Mouse (Mus musculus): ENCODE results near the gene Abhd17a.
A peak's percentile ranks its signal among the peaks of the same experiment; 100 is the strongest.

Gene Abhd17a

DNA sequence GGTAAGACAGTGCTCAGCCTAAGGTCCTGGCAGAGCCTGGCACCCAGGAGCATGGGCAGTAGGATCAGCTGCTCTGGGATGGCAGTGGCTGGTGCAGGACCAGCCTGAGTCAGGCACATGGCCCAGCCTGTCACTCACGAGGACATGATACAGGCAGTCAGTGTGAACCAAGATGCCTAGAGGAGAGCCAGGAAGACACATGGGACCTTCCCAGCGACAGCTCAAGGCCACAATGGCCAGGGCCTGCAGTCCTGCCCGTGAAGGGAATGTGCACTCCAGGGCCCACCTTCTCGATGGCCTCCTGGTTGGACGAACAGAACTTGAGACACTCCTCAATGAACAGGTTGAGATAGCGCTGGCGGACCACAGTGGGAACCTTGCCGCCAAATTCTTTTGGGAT is 44.6 kb downstream of the Abhd17a start:
- DNase-seq: no peak

DNA sequence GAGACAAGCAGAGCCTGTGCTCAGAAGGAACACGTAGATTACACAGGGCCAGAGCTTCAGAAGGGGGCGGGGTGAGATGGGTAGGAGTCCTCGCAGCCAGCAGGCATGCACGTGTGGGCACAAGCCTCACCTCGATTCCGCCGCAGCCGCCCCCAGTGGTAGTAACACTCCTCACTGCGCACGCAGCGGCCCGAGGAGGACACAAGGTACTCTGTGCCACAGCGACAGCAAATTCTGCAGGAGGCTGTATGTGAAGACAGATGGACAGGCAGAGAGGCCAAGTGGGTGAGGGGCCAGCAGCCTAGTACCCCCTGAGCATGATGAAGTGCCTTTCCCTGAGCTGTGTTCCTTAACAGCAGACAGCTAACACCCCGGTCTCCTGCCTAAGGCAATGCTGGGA is 46.3 kb downstream of the Abhd17a start:
- DNase-seq: no peak

DNA sequence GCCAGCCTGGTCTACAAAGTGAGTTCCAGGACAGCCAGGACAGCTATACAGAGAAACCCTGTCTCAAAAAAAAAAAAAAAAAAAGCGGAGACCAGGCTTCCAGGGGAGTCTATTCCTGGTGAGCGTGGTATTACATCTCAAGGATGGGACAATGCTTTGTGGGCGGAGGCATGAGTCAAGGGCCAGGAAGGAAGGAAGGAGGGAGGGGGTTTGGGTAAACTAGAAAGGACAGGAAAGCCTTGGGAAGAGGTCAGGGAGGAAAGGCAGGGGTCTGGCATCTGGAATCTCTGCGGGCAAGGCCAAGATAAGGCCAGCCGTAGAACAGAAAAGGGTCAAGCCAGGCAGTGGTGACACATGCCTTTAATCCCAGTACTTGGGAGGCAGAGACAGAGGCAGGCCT is 50.6 kb downstream of the Abhd17a start:
- no peak for DNase-seq

DNA sequence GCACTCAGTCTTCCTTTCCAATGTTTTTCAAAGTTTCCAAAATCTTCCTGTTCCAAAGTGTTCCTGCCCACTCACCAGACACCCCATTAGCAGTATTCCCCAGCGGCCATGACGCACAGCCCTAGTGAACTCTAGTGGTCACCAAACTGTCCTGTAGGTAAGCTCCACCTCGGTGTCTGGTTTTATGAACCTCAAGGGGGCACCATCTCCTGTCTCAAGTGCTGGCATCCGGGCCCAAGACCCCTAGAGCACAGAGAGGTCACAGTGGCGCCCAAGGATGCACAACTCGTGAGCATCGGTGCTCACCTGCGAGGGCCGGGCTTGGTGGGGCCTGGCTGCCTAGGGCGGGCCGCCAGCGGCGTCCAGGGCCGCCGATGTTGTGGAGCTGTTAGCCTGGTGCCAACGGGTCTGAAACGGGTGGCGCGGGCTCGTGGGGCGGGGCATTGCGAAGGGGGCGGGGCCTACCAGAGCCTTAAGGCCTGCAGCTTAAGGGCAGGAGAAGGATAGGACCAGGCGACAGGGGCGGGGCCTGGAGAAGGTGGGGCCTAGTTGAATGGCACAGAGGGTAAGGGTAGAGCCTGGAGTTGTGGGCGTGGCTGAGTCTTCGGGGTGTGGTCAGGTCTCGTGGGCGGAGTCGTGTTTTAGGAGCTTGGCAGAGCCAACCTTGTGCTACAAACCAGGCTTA is 51.3 kb downstream of the Abhd17a start, which contains the start of gene Atp8b3:
Atp8b3 (minus strand) TSS at position 415 of the 685 bp plus-strand sequence.
- peak; percentile 89 for DNase-seq

DNA sequence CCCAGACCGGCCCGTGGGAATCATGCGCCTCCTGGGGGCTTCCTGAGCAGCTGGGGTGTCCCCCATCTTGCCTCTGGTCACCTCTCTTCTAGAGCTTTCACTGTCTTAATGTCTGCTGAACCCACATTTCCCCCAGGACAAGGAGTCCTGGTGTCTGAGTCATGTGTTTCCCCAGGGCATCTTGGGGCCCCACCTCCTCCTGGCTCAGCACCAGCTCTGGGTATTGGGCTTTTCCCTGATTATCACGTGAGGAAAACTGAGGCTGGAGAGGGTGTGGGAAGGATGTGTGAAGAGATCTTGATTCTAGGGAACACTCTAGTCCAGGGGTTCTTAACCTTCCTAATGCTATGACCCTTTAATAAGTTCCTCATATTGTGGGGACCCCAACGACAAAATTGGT is 52.0 kb downstream of the Abhd17a start:
- no peak for DNase-seq

DNA sequence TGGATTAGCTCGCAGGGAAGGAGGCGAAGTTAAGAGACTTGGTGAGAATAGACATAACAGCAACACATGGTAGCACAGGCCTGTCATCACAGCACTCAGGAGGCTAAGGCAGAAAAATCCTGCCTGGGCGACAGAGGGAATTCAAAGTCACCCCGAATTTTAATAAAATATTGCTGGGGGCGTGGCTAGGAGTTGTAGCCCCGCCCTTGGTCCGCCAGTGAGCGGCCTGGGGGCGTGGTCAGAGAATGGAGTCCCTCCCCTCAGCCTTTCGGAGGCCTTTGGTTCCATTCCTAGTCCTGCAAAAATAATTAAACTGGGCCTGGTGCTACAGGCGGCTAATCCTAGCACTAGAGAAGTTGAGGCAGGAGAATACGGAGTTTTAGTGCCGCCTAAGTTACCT is 54.4 kb downstream of the Abhd17a start:
- DNase-seq: no peak

DNA sequence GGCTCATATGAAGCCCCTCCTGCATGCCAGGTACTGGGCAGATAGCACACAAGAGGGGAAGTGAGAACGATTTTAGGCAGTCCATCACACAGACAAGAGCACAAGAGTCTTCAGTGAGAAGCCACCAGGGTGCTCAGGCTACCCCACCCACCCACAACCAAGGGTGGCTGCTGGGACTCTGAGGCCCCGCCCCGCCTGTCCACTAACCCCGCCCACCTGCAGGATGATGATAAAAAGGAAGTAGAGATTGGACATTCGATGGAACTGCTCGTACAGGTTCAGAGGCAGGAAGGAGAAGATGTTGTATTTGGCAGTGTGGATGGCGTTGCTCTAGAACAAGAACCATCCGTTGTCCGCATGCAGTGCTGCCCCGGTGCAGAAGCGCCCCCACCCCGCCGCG is 55.1 kb downstream of the Abhd17a start:
- DNase-seq: no peak

DNA sequence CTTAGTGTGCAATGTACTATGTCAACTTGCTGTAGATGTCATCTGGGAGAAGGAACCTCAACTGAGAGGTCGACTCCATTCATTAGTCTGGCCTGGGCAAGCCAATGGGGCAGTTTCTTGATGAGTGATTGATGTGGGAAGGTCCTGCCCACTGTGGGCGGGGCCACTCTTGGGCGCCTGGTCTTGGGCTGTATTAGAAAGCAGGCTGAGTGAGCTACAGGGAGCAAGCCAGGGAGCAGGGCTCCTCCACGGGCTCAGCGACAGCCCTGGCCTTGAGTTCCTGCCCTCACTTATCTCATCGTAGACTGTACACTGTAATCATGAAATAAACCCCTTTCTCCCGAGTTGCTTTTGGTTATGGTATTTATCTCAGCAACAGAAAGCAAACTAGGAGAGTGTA is 56.4 kb downstream of the Abhd17a start:
- peak; percentile 51 for DNase-seq

All from kidney, postnatal 10 days (tissue).